Mouse (Mus musculus) cortical plate, adult 2 months (tissue): Measurements from ENCODE around the gene Tmco1.

Source experiments
- CTCF ChIP-seq: fragments of 200-500 bp; IDR thresholded peaks from 2 replicates; pipeline ENCODE4 v1.5.1; 2011; ENCODE audit warnings: mild to moderate bottlenecking, control low read depth, low read length; ENCODE audit not compliant: insufficient read depth; ENCODE audit errors: extremely low read depth
- POLR2A ChIP-seq: fragments of 200-500 bp; IDR thresholded peaks from 2 replicates; pipeline ENCODE4 v1.6.1; 2011; ENCODE audit warnings: mild to moderate bottlenecking, low read length, control low read depth; ENCODE audit not compliant: insufficient read depth; ENCODE audit errors: extremely low read depth

DNA sequence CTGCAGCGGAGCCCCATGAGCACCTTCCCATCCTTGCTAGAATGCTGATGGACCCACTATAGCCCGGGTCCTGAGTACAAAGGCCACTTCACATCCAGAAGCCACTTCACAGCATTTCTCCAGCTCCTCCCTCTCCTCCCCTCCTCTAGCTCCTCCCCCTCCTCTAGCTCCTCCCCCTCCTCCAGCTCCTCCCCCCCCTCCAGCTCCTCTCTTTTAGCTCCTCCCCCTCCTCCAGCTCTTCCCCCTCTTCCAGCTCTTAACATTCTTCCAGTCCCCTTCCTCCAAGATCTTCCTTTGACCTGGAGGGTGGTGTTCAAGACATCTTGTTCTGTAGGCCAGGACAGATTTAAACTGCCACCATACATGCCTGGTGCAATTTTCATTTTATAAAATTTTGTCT, 8.1 kb upstream of the Tmco1 start:
- TF ChIP-seq POLR2A (no peak), CTCF (no peak)
